Mouse (Mus musculus) frontal cortex, adult (tissue): ENCODE results near the gene Tnni1.

ENCODE experiments used
- ATAC-seq: cut with Nextera tagmentation; 2 replicates; pipeline ENCODE4 v1.9.2; 2017; ENCODE audit warnings: mild to moderate bottlenecking, moderate library complexity, mixed read lengths; ENCODE audit not compliant: low TSS enrichment

Gene Tnni1

DNA sequence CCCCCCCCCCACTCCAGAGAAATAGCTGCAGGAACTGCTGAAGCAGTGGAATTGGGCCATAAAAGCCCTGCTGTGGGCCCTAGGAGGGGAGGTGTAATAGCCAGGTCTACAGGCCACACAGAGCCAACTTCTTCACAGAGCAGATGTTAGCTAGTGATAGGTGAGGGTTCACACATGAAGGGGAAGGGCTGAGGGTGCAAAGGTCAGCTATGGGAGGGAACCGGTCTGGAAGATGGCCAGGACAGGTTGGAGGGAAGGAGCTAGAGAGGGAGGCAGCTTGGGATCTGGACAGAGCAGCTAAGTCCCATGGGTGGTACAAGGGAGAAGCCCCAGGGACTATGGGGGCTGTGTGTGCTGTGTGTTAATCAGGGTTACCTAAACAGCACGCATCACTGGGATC lies 30.9 kb downstream of the Tnni1 start:
- ATAC-seq: no peak

DNA sequence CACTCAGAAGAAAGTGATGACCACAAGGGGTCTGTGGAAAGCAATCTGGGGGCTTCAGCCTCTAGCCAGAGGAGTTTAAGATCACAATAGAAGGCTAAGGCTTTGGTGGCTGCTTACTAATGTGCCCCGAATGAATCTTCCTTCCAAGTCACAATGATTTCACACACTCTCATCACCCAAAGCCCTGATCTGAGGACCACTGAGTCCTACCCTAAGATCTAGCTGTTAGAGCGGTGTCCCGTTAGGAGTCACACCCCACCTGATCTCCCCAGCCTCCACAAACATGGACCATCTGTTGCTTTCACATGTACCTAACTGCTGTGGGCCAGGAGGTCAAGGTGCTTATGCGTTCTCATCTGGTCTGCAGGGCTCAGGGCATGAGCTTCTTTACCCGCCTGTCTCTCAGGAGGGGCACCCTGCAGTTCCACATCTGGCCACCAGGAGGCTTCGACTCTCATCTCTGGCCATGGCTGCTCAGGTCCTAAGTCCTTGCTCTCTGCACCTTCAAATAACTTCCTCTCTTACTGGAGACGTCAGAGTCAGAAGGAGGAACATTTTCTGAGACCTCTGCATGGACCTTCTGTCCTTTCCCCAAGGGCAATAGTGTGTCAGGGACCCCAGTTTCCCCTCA lies 31.9 kb downstream of the Tnni1 start:
- ATAC-seq: peak; percentile 71

DNA sequence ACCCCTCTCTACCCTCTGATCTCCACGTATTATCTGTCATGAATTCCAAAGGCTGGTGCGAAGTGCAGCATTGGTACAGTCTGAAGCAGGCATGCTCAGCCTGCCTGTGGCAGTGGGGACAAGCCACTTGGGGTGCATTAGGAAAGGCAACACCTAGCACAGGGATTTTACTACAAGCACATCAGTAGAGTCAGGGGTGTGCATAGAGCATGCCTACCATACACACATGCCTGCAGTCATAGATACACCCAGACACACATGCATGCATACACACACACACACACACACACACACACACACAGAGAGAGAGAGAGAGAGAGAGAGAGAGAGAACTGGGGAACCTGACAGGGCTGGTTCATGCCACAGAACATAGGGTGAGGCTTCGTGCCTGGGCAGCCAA lies 33.0 kb downstream of the Tnni1 start:
- no peak for ATAC-seq

DNA sequence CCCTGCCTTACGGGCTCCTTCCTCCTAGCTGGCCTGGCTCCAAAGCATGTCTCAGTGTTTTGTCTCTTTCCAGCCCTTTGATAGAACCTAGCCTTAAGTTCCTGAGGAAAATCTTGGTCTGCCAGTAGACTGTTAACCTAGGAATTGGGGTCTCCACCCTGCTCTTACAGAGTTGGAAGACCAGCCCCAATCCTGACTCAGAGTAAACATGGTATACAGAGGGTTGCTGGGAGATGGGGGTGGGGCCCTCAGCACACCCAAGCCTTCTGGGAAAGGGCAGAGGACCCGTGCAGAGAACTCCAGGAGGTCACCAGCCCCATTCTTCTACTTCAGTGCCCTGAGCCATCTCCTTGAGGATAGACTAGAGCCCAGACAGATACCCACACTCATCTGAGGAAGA lies 33.4 kb downstream of the Tnni1 start:
- no peak for ATAC-seq

DNA sequence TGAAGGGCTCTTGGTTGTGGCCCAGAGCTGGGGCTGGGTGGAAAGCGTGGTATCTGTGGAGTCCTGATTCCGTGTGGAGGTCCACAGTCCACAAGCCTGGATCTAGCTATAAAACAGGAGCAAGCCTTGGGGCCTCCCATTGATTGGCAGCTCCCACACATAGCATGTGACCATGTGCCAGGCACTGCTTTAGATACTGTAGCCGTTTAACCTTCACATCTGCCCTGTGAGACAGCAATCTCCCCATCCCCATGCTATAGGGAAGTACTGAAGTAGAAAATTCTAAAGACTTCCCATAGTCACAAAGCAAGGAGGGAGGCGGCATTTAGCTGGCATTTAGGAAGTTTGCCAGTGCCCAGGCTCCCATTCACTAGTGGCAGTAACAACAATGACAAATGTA lies 33.8 kb downstream of the Tnni1 start:
- ATAC-seq: no peak

DNA sequence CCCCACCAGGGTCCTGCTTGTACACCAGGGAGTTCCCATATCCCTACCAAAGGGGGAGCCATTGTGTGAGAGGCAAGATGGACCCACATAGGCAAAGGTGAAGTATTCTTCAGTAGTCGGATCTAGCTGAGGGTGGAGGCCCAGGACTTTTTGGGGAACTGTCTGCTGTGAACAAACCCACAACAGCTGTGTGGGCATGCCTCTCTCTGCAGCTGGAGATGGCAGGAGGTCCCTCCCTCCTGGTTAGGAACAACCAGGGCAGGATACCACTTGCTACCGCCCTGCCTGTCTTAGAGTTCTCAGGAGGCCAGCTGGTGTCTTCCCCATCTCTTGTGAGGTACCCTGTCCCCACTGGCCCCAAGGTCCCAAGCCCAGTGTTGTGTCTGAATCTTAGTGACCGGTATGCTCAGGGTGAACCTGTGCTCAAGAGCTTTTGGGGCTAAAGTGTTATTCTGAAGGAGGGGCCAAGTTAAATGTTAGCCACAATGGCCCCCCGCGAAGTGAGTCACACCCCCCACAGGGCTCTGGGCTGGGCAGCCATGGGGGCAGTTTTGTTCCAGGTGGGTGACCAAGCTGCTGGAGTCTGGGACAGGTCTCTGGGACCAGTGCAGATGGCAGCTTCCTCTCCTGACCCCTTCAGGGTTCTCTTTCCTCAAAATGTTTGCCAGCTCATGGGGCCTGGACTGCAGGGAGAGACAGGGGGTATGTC lies 34.6 kb downstream of the Tnni1 start:
- no peak for ATAC-seq

DNA sequence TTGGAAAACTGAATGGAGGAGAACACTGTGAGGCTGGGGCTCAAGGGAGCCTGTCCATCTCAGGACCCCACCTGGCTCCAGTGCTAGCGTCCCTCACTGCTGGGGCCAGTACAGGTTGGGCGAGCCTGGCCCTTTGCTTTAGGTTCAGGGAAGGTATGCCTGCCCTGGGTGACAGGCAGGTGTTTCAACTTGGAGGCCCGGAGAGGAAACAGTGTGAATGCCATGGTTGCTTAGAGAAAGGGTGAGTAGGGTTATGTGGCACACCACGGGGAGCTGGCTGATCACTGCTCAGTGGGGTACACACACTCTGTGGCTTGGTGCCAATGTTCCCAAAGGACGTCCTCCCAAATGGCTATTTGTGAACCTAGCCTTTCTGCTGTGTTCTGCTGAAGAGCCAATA lies 35.3 kb downstream of the Tnni1 start:
- no peak for ATAC-seq

- no peak for ATAC-seq
These were observed 38.4 kb downstream of the Tnni1 start for GRCm38 (mm10) chr1:135817595-135817994.

- ATAC-seq: no peak
These were observed 39.4 kb downstream of the Tnni1 start, which contains the start of gene Lad1 for GRCm38 (mm10) chr1:135818481-135819086. TSS of gene Lad1 (plus strand) at chr1:135818598.

GRCm38 (mm10) chr1:135820071-135820470 lies 40.8 kb downstream of the Tnni1 start:
- no peak for ATAC-seq

DNA sequence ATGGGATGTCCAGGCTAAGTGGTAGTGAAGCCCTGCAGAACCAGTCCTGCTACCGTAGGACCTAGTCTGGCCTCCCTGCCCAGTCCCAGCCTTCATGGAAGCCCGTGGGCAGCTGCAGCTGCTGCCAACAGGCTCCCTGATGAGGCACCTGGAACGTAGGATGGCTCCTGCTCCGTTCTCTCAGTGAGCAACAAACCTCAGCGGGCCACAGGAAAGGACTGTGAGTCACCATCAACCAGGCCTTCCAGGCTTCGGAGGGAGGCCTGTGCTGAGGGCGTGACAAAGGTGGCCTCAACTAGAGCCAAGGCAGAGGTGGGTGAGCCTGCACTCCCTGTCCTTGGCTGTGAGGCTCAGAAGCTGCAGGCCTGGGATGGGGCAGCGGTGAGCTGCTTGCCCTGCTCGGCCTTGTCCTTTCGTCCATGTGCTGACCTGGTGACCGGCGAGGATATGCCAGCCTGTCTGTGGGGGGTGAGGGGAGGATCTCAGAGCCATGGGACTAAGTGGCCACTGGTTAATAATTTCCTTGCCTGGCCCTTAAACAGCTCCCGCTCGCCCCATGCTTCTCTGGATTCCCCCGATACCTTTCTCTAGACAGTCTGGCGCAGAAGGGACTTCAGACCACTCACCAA lies 41.6 kb downstream of the Tnni1 start:
- peak; percentile 34; the same call in 1 of the 2 replicates for ATAC-seq

DNA sequence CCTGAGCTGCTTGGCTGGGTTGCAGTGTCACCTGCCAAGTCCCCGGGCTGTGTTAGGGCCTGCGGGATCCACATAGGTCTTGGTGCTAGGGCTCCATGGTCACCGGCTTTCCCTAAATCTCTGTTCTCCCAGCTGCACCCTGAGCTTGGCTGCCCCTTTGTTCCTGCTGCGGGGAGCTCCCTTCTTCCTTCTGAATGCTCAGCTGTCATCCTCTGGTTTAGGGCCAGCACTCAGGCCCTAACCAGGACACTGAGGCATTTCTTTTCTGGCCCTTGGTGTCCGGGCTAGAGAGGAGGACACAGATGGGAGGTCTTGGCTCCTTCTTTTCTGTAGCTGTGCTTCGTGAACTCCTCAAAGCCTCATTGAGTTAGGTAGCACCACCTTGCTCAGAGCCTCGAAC lies 42.5 kb downstream of the Tnni1 start:
- ATAC-seq: no peak

GRCm38 (mm10) chr1:135828918-135829317 lies 49.7 kb downstream of the Tnni1 start:
- peak; percentile 63 for ATAC-seq

DNA sequence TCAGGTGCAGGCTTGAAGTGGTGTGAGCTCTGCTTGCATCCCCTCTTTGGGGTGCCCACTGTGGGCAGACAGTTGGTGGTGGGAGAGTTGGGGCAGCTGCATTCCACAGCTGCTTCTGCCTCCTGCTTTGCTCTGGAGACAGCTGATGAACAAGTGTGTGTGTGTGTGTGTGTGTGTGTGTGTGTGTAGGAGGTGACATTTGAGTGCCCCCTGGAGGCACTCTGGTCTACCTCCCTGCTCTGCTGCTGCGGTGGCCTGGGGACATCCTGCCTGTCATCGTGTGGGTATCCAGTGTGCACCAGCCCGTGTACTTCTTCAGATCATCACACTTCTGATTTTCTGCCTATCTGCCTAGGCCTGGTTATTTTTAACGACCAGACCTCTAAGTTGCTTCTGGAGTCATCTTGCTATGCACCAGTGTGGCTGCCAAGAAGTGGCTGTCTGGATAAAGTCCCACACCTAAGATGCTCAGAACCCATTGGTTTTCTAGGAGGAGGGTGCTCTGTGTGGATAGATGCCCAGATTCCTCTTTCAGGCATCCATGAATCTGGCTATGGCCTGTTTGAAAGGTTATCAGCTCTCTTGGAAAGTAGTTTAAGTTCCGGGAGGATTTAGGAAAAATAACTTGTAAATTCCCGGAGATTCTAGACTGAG lies 55.1 kb downstream of the Tnni1 start:
- ATAC-seq: peak; percentile 54; the same call in 1 of the 2 replicates

GRCm38 (mm10) chr1:135834983-135835382 lies 55.7 kb downstream of the Tnni1 start:
- ATAC-seq: no peak

- ATAC-seq: no peak
These were observed 56.7 kb downstream of the Tnni1 start, which contains the start of gene Tnnt2 for GRCm38 (mm10) chr1:135835716-135836483. TSS of gene Tnnt2 (plus strand) at chr1:135836354.

- no peak for ATAC-seq
These were observed 59.4 kb downstream of the Tnni1 start for GRCm38 (mm10) chr1:135838626-135839025.

- ATAC-seq: no peak
These were observed 59.8 kb downstream of the Tnni1 start for GRCm38 (mm10) chr1:135839065-135839464.

- ATAC-seq: peak; percentile 65
These were observed 61.6 kb downstream of the Tnni1 start for GRCm38 (mm10) chr1:135840675-135841395.

DNA sequence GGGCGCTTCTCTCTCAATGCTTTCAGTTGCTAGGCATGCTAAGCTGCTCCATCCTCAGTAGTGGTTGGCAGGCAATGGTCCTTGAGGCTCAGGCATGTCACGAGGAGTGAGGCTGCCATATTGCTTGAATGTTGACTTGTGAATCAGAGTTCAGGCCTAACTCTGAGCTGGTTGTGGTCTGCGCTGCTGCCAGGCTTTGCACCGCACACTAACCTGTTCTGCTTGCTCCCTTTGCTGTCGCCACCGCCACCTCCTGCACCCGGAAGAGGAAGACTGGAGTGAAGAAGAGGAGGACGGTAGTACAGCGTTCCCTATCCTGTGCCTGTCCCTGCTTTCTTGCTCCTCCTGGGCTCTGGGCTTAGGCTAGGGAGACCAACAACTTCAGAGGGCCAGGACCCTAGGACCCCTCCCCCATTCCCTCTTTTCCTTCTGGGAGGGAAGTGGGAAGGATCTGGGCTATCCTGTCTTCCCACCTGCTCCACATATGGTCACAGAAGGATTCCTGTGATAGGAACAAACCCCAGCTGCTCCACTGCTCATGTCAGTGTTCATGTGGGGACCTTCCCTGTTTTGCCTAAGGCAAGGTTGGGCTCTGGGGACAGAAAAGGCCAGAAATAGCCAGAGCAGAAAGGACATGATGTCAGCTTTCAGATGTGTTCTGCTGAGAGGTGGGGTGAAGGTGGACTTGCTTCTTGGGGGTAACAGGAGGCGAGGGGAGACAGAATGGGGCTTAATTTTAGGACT lies 64.5 kb downstream of the Tnni1 start:
- ATAC-seq: no peak
